Mouse (Mus musculus) forebrain, embryonic 15.5 days (tissue): Measurements from ENCODE around the gene Pou2f1. TPM values are rescaled to one million over a fixed set of nuclear protein-coding genes. Genes with fewer than 3 reads are reported as not detected.
A peak's percentile ranks its signal among the peaks of the same experiment; 100 is the strongest.
"Not testable (repeated sequence)": the region's sequence is repeated elsewhere in the genome, so short reads cannot be mapped to it uniquely, and the experiment has no call there.

ENCODE experiments used
- ATAC-seq: fragments of 200-750 bp; cut with Nextera tagmentation; replicated peaks from 2 replicates; pipeline ENCODE4 v1.8.0; 2017; ENCODE audit warnings: mild to moderate bottlenecking, moderate TSS enrichment, moderate library complexity
- H3K27ac ChIP-seq: fragments of 300-500 bp; sonication (generic); replicated peaks from 2 replicates; pipeline ENCODE4 v1.5.1; 2015; ENCODE audit warnings: mild to moderate bottlenecking, inconsistent platforms
- H3K27me3 ChIP-seq: fragments of 300-500 bp; sonication (generic); 2 replicates; pipeline ENCODE4 v1.6.1; 2015; ENCODE audit warnings: inconsistent platforms
- H3K36me3 ChIP-seq: fragments of 300-500 bp; sonication (generic); 2 replicates; pipeline ENCODE4 v1.6.1; 2015; ENCODE audit warnings: mild to moderate bottlenecking, inconsistent platforms
- H3K4me1 ChIP-seq: fragments of 300-500 bp; sonication (generic); 2 replicates; pipeline ENCODE4 v1.6.1; 2015; ENCODE audit warnings: inconsistent platforms
- H3K4me2 ChIP-seq: fragments of 300-500 bp; sonication (generic); replicated peaks from 2 replicates; pipeline ENCODE4 v1.6.1; 2015; ENCODE audit warnings: mild to moderate bottlenecking, inconsistent platforms
- H3K4me3 ChIP-seq: fragments of 300-500 bp; sonication (generic); 2 replicates; pipeline ENCODE4 v1.5.1; 2015; ENCODE audit warnings: mild to moderate bottlenecking, inconsistent platforms
- H3K9ac ChIP-seq: fragments of 300-500 bp; sonication (generic); replicated peaks from 2 replicates; pipeline ENCODE4 v1.6.1; 2015; ENCODE audit warnings: mild to moderate bottlenecking, inconsistent platforms
- H3K9me3 ChIP-seq: fragments of 300-500 bp; sonication (generic); 2 replicates; pipeline ENCODE4 v1.6.1; 2016; ENCODE audit warnings: inconsistent platforms
- WGBS: fragments of 180-500 bp; shearing (Covaris S2); methylation state at CpG from one replicate; pipeline ENCODE4 v1.1.7; 2015; ENCODE audit warnings: mixed read lengths; 5-methylcytosine and 5-hydroxymethylcytosine counted together
- polyA plus RNA-seq: library from polyadenylated mRNA; unstranded; fragments of >200 nt; fragmentation: Nextera tagmentation; extraction: Ambion mirVana; gene quantifications from 2 replicates; pipeline ENCODE4 v1.2.1, GENCODE M21; 2015

Pou2f1 gene
- polyA plus RNA-seq, 1 experiment from 2014 or later: 21.9 TPM

DNA sequence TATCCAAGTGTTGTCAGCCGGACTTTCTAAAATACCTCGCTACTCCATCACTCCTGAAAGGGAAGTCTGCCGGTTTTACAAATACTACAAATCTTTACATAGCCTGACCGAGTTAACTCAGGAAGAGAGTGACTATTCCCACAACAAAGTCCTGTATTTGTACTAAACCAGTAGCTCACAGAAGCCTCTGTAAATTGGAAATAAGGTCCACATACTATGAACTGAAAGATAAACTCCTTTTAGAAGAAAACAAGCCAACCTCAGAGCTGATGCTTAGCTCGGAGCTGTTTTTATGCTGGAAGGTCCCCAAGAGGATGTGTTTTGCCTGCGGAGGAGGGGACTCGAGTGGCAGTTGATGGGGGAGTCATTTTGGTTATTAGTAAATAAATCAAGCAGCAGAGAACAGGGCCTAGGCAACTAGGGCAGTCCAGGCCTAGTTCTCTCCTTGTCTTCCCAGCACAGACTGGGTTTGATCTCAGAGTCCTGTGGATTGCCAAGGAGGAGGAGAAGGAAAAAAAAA, 1.8 kb downstream of the Pou2f1 start:
- Histone ChIP-seq H3K4me1 (peaks cover 41% of the 10 kb centered on the region), H3K9me3 (no peaks in the 10 kb centered on the region), H3K27me3 (no peaks in the 10 kb centered on the region), H3K27ac (peak overlapping the region; percentile 94), H3K4me3 (peak overlapping the region; percentile 99), H3K36me3 (no peaks in the 10 kb centered on the region), H3K4me2 (peak overlapping the region; percentile 86), H3K9ac (peak overlapping the region; percentile 91)
- no peak for ATAC-seq
- WGBS: 4% methylated on average over 7 of the region's 7 CpGs

GRCm38 (mm10) chr1:165999709-166000108, 2.8 kb downstream of the Pou2f1 start:
- Histone ChIP-seq H3K9ac (no peak overlapping the region; the same call in 1 of the 2 replicates), H3K36me3 (no peaks in the 10 kb centered on the region), H3K27ac (no peak overlapping the region), H3K4me1 (peaks cover 41% of the 10 kb centered on the region), H3K4me2 (no peak overlapping the region), H3K4me3 (no peak overlapping the region), H3K27me3 (no peaks in the 10 kb centered on the region), H3K9me3 (no peaks in the 10 kb centered on the region)
- ATAC-seq: no peak
- WGBS: 79% methylated on average over 1 of the region's 1 CpGs

DNA sequence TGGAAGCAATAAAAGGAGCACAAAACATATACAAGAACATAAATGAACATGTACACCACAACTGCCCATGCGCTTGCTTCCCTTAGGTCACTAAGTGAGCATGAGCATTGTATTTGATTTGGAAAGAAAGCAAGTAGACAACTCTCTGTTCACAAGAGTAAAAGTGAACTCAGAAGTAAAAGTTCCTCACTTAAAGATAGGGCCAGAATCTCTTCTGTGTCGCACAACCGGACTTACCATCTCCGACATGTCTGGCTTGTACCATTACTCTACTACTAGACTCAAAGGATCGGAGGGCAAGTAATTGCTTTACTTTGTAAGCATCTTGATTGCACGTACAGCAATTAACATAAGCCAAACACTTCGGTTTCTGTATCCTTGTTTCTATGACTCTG, 6.8 kb downstream of the Pou2f1 start:
- no peak overlapping the region for H3K4me3 ChIP-seq
- H3K27me3 ChIP-seq: no peaks in the 10 kb centered on the region
- H3K9me3 ChIP-seq: no peaks in the 10 kb centered on the region
- no peak overlapping the region for H3K9ac ChIP-seq
- no peak overlapping the region for H3K27ac ChIP-seq
- ATAC-seq: no peak
- H3K4me1 ChIP-seq: peaks cover 52% of the 10 kb centered on the region
- H3K4me2 ChIP-seq: no peak overlapping the region
- H3K36me3 ChIP-seq: no peaks in the 10 kb centered on the region
- WGBS: 76% methylated on average over 7 of the region's 7 CpGs

- H3K4me1 ChIP-seq: peaks cover 47% of the 10 kb centered on the region
- not testable (repeated sequence) for H3K9ac ChIP-seq, H3K9me3 ChIP-seq, ATAC-seq, H3K4me2 ChIP-seq, H3K4me3 ChIP-seq, H3K27ac ChIP-seq, H3K27me3 ChIP-seq, H3K36me3 ChIP-seq
- WGBS: 94% methylated on average over 7 of the region's 7 CpGs
Measured at GRCm38 (mm10) chr1:165995011-165995660, 7.3 kb downstream of the Pou2f1 start.

DNA sequence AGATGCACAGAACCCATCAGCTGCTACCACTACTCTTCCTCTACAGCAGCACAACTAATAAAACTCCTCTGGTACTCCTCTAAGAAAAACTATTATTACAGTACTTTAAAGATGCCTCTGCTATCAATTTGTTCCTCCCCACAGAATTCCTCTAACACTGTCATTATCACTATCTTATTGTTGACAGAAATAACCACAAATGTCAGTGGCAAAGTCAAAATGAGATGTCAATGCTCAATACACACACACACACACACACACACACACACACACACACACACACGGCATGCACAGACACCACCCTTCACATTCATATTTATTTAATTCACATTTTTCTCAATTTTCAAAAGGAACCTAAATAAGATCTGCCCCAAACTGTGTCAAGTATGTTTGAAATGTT, 8.2 kb downstream of the Pou2f1 start:
- ATAC-seq: no peak
- 67% methylated on average over 1 of the region's 1 CpGs for WGBS
- H3K4me1 ChIP-seq: peaks cover 38% of the 10 kb centered on the region

GRCm38 (mm10) chr1:165993270-165994156, 9.0 kb downstream of the Pou2f1 start:
- H3K36me3 ChIP-seq: no peaks in the 10 kb centered on the region
- no peak for ATAC-seq
- H3K9me3 ChIP-seq: no peaks in the 10 kb centered on the region
- no peaks in the 10 kb centered on the region for H3K27me3 ChIP-seq
- no peak overlapping the region for H3K27ac ChIP-seq
- WGBS: 72% methylated on average over 6 of the region's 6 CpGs
- H3K9ac ChIP-seq: no peak overlapping the region
- no peak overlapping the region for H3K4me2 ChIP-seq
- no peak overlapping the region for H3K4me3 ChIP-seq
- peaks cover 34% of the 10 kb centered on the region for H3K4me1 ChIP-seq

More for the DNA sequence above, 8.2 kb downstream of the Pou2f1 start:
- Histone ChIP-seq H3K9ac (no peak overlapping the region), H3K36me3 (no peaks in the 10 kb centered on the region), H3K4me3 (no peak overlapping the region), H3K27ac (no peak overlapping the region), H3K27me3 (no peaks in the 10 kb centered on the region), H3K4me2 (no peak overlapping the region), H3K9me3 (no peaks in the 10 kb centered on the region)

- Histone ChIP-seq H3K9ac (no peak overlapping the region), H3K9me3 (no peaks in the 10 kb centered on the region), H3K4me3 (no peak overlapping the region), H3K4me1 (peaks cover 15% of the 10 kb centered on the region), H3K27me3 (no peaks in the 10 kb centered on the region), H3K36me3 (no peaks in the 10 kb centered on the region), H3K4me2 (no peak overlapping the region), H3K27ac (no peak overlapping the region)
- no peak for ATAC-seq
- 47% methylated on average over 2 of the region's 2 CpGs for whole genome bisulfite sequencing
Measured at GRCm38 (mm10) chr1:165988536-165988935, 13.9 kb downstream of the Pou2f1 start.

GRCm38 (mm10) chr1:165988072-165988471, 14.4 kb downstream of the Pou2f1 start:
- peaks cover 10% of the 10 kb centered on the region for H3K4me1 ChIP-seq
- H3K9me3 ChIP-seq: no peaks in the 10 kb centered on the region
- H3K27me3 ChIP-seq: no peaks in the 10 kb centered on the region
- H3K27ac ChIP-seq: no peak overlapping the region
- H3K9ac ChIP-seq: no peak overlapping the region
- WGBS: 92% methylated on average over 2 of the region's 2 CpGs
- H3K36me3 ChIP-seq: no peaks in the 10 kb centered on the region
- H3K4me2 ChIP-seq: no peak overlapping the region
- no peak overlapping the region for H3K4me3 ChIP-seq
- ATAC-seq: no peak

DNA sequence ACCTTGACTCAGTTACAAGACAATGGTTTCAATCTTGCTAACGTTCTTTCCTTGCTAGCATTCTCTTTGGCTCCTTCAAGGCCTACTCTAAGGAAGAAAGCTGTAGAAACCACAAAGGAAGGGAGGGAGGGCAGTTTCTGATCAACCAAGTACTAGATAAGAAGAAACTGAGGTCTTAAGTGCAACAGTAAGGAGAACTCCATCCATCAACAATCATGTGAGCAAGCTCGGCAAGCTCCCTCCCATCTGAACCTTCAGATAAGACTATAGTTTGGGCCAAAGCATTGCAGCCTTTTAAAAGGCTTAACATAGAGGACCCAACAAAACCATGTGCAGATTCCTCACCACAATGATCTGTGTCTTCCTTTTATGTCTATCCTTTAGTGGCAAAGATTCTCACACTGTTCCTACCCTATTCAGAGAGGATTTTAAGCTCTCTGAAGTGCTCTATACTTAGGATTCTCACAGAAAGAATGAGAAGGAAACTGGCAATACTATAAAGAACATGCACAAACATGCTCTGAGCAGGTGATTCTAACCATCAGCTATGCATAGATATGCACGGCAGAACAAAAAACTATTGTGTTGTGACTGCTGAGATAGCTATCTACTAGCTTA, 16.6 kb downstream of the Pou2f1 start:
- H3K4me2 ChIP-seq: no peak overlapping the region
- no peak overlapping the region for H3K4me3 ChIP-seq
- no peaks in the 10 kb centered on the region for H3K36me3 ChIP-seq
- whole genome bisulfite sequencing: 82% methylated on average over 3 of the region's 3 CpGs
- H3K27me3 ChIP-seq: no peaks in the 10 kb centered on the region
- no peak overlapping the region for H3K27ac ChIP-seq
- no peaks in the 10 kb centered on the region for H3K9me3 ChIP-seq
- no peak overlapping the region for H3K9ac ChIP-seq
- no peak for ATAC-seq
- peaks cover 3% of the 10 kb centered on the region for H3K4me1 ChIP-seq

GRCm38 (mm10) chr1:165985186-165985585, 17.3 kb downstream of the Pou2f1 start:
- H3K27me3 ChIP-seq: no peaks in the 10 kb centered on the region
- no peak for ATAC-seq
- no peak overlapping the region for H3K4me2 ChIP-seq
- H3K9me3 ChIP-seq: no peaks in the 10 kb centered on the region
- WGBS: 89% methylated on average over 3 of the region's 3 CpGs
- no peak overlapping the region for H3K27ac ChIP-seq
- no peaks in the 10 kb centered on the region for H3K36me3 ChIP-seq
- no peak overlapping the region for H3K4me3 ChIP-seq
- H3K4me1 ChIP-seq: peaks cover 3% of the 10 kb centered on the region
- no peak overlapping the region for H3K9ac ChIP-seq

DNA sequence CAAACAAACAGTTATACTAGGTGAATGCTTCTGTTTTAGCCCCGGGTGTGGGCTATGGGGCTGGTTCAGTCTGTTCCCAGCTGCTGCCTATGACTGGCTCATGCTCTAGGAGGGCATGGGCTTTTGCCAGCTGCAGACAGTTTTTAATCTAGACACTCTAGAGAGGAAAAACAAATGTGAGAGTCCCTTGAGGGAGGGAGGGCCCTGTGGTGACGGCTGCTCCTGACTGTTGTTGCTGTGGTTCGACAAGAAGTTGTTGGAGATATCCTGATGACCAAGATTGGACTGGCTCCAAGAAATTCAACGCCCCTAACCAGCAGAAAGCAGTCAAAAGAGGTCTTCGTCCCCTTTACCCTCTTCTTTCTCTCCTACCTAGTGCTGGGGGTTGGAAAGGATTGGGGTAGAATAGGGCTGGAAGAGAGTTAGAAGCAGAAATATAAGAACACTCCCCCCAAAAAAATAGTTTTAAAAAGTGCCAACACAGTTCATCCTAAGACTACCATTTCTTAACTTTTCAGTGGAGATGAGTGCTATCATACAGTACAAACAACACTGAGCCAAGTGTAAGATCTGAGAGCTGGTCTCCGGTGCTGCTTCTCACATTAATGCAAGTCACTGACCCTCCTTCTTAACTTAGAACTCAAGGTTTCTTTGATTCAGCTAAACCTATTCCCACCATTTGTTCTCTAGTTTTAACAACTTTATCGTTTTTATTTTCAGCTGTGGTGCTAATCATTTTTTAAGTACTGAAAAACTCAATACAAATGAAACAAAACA, 25.6 kb downstream of the Pou2f1 start:
- Histone ChIP-seq H3K9me3 (no peaks in the 10 kb centered on the region), H3K4me2 (no peak overlapping the region), H3K4me1 (peaks cover 10% of the 10 kb centered on the region), H3K36me3 (no peaks in the 10 kb centered on the region), H3K27me3 (no peaks in the 10 kb centered on the region), H3K4me3 (no peak overlapping the region), H3K27ac (no peak overlapping the region), H3K9ac (no peak overlapping the region)
- 60% methylated on average over 7 of the region's 7 CpGs for WGBS
- ATAC-seq: no peak
